Mouse (Mus musculus): ENCODE data around the gene Olfr1484.
"Not testable (repeated sequence)": the region's sequence is repeated elsewhere in the genome, so short reads cannot be mapped to it uniquely, and the experiment has no call there.

Gene Olfr1484

GRCm38 (mm10) chr19:13583211-13583610 lies at the start of gene Olfr1484:
TSS of gene Olfr1484 (plus strand) at chr19:13583511.
- no peak for DNase-seq (ENCODE audit: low spot score)

GRCm38 (mm10) chr19:13617075-13617474 lies 33.8 kb downstream of the Olfr1484 start, which contains the start of gene Olfr1487:
TSS of gene Olfr1487 (plus strand) at chr19:13617375.
- DNase-seq (ENCODE audit: low spot score): not testable (repeated sequence)

GRCm38 (mm10) chr19:13631321-13631720 lies 48.0 kb downstream of the Olfr1484 start, which contains the start of gene Olfr1489:
TSS of gene Olfr1489 (plus strand) at chr19:13631621.
- DNase-seq (ENCODE audit: low spot score): no peak

Data from testis, postnatal 10 days (tissue).